Mouse (Mus musculus): ENCODE data around the gene Gm32687. TPM values are rescaled to one million over a fixed set of nuclear protein-coding genes. Genes with fewer than 3 reads are reported as not detected.
"Not testable (repeated sequence)": the region's sequence is repeated elsewhere in the genome, so short reads cannot be mapped to it uniquely, and the experiment has no call there.

The Gm32687 gene
- total RNA-seq (2021) = 1 to 10 TPM; 2.7 to 3.1 TPM

DNA sequence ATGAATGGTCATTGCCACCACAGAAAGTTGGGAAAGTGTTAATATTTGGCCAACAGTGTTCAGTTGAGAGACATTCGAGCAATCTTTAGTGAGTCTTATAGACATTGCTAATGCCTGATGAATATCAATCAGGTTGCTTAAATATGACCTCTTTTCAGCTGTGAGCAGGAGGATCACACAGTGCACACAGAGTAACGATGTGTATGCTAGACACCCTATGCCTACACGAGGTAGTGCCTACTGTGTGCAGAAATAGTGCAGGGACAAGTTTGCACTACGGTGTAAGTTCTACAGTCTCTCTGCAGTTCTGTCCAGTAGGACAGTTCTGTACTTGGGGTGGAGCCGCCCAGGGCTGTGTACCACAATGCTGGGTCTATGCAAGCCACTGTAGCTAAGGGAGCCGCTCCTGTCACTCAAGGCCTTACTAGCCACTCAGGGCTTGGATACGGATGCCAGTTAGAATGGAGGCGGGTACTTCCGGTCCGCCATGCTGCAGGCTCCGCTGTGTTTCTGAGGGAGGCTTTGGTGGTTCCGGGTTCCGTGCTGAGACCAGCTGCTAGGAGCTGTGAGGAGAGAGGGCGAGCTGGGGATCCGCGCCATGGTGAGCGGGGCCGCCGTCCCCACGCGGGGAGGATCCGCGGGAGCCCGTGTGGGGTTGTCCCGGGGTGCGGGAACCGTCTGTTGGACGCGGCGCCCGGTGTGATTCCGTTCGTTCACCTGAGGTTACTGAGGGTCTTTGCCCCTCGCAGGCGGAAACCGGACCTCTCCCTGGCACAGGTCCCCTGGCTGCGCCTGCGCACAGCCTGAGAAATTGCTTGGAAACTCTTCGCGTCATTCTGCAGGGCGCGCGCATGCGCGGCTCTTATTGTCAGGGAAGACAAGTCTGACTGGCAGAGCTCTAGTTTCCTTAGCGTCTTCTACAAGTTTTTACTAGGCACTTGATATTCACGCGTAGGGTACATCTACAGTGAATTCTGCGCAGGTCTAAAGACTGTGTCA lies at the start of gene Gm32687:
TSS of gene Gm32687 (plus strand) at position 526 of the 999 bp plus-strand sequence.
- DNase-seq (ENCODE audit: low spot score in 2 of 2) = peak; percentile 2 to 3
- intact Hi-C loops (cut with DNase I) = not testable (repeated sequence)

GRCm38 (mm10) chr10:81846219-81846618 lies 17.5 kb upstream of the Gm32687 start:
- intact Hi-C loops (cut with DNase I); DNase-seq (ENCODE audit: low spot score in 2 of 2): not testable (repeated sequence)

GRCm38 (mm10) chr10:81929842-81930743 lies 66.4 kb downstream of the Gm32687 start, which contains the start of gene Zfp781:
Gene Zfp781, minus strand, starts transcription at chr10:81930480.
- intact Hi-C loops (cut with DNase I); DNase-seq (ENCODE audit: low spot score in 2 of 2): not testable (repeated sequence)

Other genes starting within 250 kb of the Gm32687 start
- gene Sirt6, start 236.1 kb upstream of the Gm32687 start, total RNA-seq (2021) = 10 to 100 TPM; 22.7 to 29.4 TPM
- gene Ankrd24, start 235.4 kb upstream of the Gm32687 start, total RNA-seq (2021) = 10 to 100 TPM; 37.8 to 46.7 TPM
- gene Gm10778, start 214.9 kb upstream of the Gm32687 start, total RNA-seq (2021) = 1 to 10 TPM; 3.9 to 4.1 TPM
- gene Zfp433, start 159.1 kb upstream of the Gm32687 start, total RNA-seq (2021) = 10 to 100 TPM in 1 of 2 experiments, 1 to 10 TPM in 1; 9.6 to 10.4 TPM
- gene Gm3055, start 92.8 kb upstream of the Gm32687 start, total RNA-seq (2021) = 10 to 100 TPM in 1 of 2 experiments, 1 to 10 TPM in 1; 8.4 to 12.7 TPM
- gene Gm4767, start 51.7 kb upstream of the Gm32687 start, total RNA-seq (2021) = 1 to 10 TPM; 3.3 to 3.4 TPM
- gene Zfp781, start 66.5 kb downstream of the Gm32687 start, total RNA-seq (2021) = 1 to 10 TPM; 2.9 to 3.1 TPM
- gene Zfp873, start 184.2 kb downstream of the Gm32687 start, total RNA-seq (2021) = 10 to 100 TPM in 1 of 2 experiments, 1 to 10 TPM in 1; 9.0 to 10.9 TPM
- 1 to 10 TPM; 6.0 to 8.5 TPM for gene BC024063, start 219.4 kb downstream of the Gm32687 start, total RNA-seq (2021)